Mouse (Mus musculus) forebrain, embryonic 14.5 days (tissue): ENCODE data around the gene Them4. TPM values are rescaled to one million over a fixed set of nuclear protein-coding genes. Genes with fewer than 3 reads are reported as not detected.
A peak's percentile ranks its signal among the peaks of the same experiment; 100 is the strongest.

Source experiments
- ATAC-seq: fragments of 200-750 bp; cut with Nextera tagmentation; 2 replicates; pipeline ENCODE4 v1.8.0; 2017; ENCODE audit warnings: mild to moderate bottlenecking, moderate library complexity
- DNase-seq: peaks from one replicate; pipeline ENCODE4 v3.0.0-alpha.2; 2015; ENCODE audit warnings: low spot score
- H3K27ac ChIP-seq: fragments of 300-500 bp; sonication (generic); 2 replicates; pipeline ENCODE4 v1.5.1; 2014; ENCODE audit warnings: low read depth, mild to moderate bottlenecking, control low read depth, low read length, moderate library complexity
- H3K27me3 ChIP-seq: fragments of 300-500 bp; sonication (generic); replicated peaks from 2 replicates; pipeline ENCODE4 v1.6.1; 2014; ENCODE audit warnings: low read length, control low read depth, mixed read lengths; ENCODE audit not compliant: control insufficient read depth, insufficient read depth
- H3K36me3 ChIP-seq: fragments of 300-500 bp; sonication (generic); 2 replicates; pipeline ENCODE4 v1.6.1; 2014; ENCODE audit warnings: low read length, control low read depth; ENCODE audit not compliant: control insufficient read depth, insufficient read depth
- H3K4me1 ChIP-seq: fragments of 300-500 bp; sonication (generic); 2 replicates; pipeline ENCODE4 v1.6.1; 2014; ENCODE audit warnings: antibody characterized with exemption, low read length, control low read depth; ENCODE audit not compliant: control insufficient read depth, insufficient read depth
- H3K4me2 ChIP-seq: fragments of 300-500 bp; sonication (generic); 2 replicates; pipeline ENCODE4 v1.6.1; 2014; ENCODE audit warnings: mild to moderate bottlenecking, control low read depth, low read length
- H3K4me3 ChIP-seq: fragments of 300-500 bp; sonication (generic); 2 replicates; pipeline ENCODE4 v1.5.1; 2014; ENCODE audit warnings: low read depth, low read length, control low read depth
- H3K9ac ChIP-seq: fragments of 300-500 bp; sonication (generic); 2 replicates; pipeline ENCODE4 v1.6.1; 2014; ENCODE audit warnings: mild to moderate bottlenecking, low read length, control low read depth, moderate library complexity
- H3K9me3 ChIP-seq: fragments of 300-500 bp; sonication (generic); replicated peaks from 2 replicates; pipeline ENCODE4 v1.6.1; 2016; ENCODE audit warnings: low read length, control low read depth, mixed read lengths; ENCODE audit not compliant: control insufficient read depth
- WGBS: fragments of 180-500 bp; shearing (Covaris S2); extraction: QIAGEN DNeasy Blood & Tissue Kit; methylation state at CpG from one replicate; pipeline ENCODE4 v1.1.7; 2014; 5-methylcytosine and 5-hydroxymethylcytosine counted together
- polyA plus RNA-seq: library from polyadenylated mRNA; unstranded; fragments of >200 nt; fragmentation: Nextera tagmentation; extraction: Ambion mirVana; gene quantifications from 2 replicates; pipeline ENCODE4 v1.2.1, GENCODE M21; 2014

The Them4 gene
- polyA plus RNA-seq, 1 experiment from 2014 or later, result 38.6 TPM

- ATAC-seq (no peak), DNase-seq (no peak)
- no peak overlapping the region for H3K4me3 ChIP-seq
- H3K9me3 ChIP-seq, result no peaks in the 10 kb centered on the region
- H3K9ac ChIP-seq, result no peak overlapping the region
- H3K27ac ChIP-seq, result no peak overlapping the region
- H3K4me1 ChIP-seq, result no peaks in the 10 kb centered on the region
- H3K36me3 ChIP-seq, result peaks cover 20% of the 10 kb centered on the region; the same call in 1 of the 2 replicates
- 60% methylated on average over 3 of the region's 3 CpGs for WGBS
- no peaks in the 10 kb centered on the region for H3K27me3 ChIP-seq
- H3K4me2 ChIP-seq, result no peak overlapping the region
These were observed 18.8 kb downstream of the Them4 start for GRCm38 (mm10) chr3:94328681-94329080.

DNA sequence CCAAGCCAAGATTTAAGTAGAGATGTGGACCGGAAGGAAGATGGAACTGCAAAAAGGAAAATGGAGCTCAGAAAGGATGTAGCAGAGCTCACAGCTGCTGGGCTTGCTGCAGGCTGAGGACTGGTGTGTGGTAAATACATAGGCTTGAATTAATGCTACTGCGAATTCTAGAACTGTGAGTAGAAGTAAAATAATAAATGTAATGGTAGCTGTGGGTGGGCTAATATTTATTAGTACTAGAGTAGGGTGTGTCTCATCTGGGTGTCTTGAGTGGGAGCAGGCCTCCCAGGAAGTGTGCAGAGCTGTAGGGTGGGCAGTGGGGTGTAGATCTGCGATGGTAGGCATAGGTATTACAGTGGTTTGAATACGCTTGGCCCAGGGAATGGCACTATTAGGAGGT, 24.6 kb downstream of the Them4 start:
- WGBS, result 95% methylated on average over 4 of the region's 4 CpGs
- Histone ChIP-seq H3K4me2 (no peak overlapping the region), H3K9ac (no peak overlapping the region), H3K4me1 (no peaks in the 10 kb centered on the region), H3K4me3 (no peak overlapping the region), H3K27me3 (no peaks in the 10 kb centered on the region), H3K27ac (no peak overlapping the region), H3K36me3 (peaks cover 11% of the 10 kb centered on the region; the same call in 1 of the 2 replicates), H3K9me3 (no peaks in the 10 kb centered on the region)
- DNase-seq (no peak), ATAC-seq (no peak)

GRCm38 (mm10) chr3:94338522-94338921, 28.6 kb downstream of the Them4 start:
- no peaks in the 10 kb centered on the region for H3K36me3 ChIP-seq
- no peak overlapping the region for H3K4me2 ChIP-seq
- DNase-seq (no peak), ATAC-seq (no peak)
- H3K27me3 ChIP-seq, result no peaks in the 10 kb centered on the region
- no peak overlapping the region for H3K4me3 ChIP-seq
- H3K27ac ChIP-seq, result no peak overlapping the region
- WGBS, result 90% methylated on average over 3 of the region's 3 CpGs
- H3K9ac ChIP-seq, result no peak overlapping the region
- no peaks in the 10 kb centered on the region for H3K9me3 ChIP-seq
- H3K4me1 ChIP-seq, result no peaks in the 10 kb centered on the region

GRCm38 (mm10) chr3:94341959-94342422, 32.1 kb downstream of the Them4 start, which contains the start of gene Them5:
Gene Them5 (plus strand): TSS chr3:94342099.
- ATAC-seq, result peak; percentile 29; the same call in 1 of the 2 replicates

DNA sequence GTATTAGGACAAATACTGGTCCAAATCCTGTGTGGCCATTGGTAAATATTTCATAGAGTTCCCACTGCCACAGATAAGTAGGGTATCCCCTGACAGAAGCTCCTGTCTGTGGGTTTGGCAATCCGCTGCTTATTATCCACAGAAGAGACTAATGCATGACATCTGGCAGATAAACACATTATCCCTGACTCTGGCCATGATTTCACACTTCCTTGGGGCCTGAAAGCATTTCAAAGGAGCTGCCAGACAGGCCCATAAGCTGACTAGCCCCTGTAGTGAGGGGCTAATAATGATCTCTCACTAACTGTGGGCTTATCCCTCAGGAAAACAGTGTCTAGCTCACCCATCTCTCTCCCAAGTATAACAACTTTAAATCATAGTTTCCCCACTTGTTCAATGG, 32.7 kb downstream of the Them4 start:
- Histone ChIP-seq H3K27ac (peak overlapping the region; percentile 65; the same call in 1 of the 2 replicates), H3K9ac (no peak overlapping the region), H3K36me3 (no peaks in the 10 kb centered on the region), H3K27me3 (no peaks in the 10 kb centered on the region), H3K4me2 (no peak overlapping the region), H3K4me3 (no peak overlapping the region), H3K4me1 (no peaks in the 10 kb centered on the region), H3K9me3 (no peaks in the 10 kb centered on the region)
- 69% methylated on average over 1 of the region's 1 CpGs for WGBS
- ATAC-seq (peak; percentile 70), DNase-seq (peak; percentile 58)

More at GRCm38 (mm10) chr3:94341959-94342422, 32.1 kb downstream of the Them4 start, which contains the start of gene Them5:
- Histone ChIP-seq H3K9me3 (no peaks in the 10 kb centered on the region), H3K4me3 (no peak within 1 kb of the TSS), H3K4me1 (no peaks in the 10 kb centered on the region), H3K27ac (peak within 1 kb of the TSS; percentile 65), H3K27me3 (no peaks in the 10 kb centered on the region), H3K9ac (no peak within 1 kb of the TSS), H3K36me3 (no peaks in the 10 kb centered on the region), H3K4me2 (no peak within 1 kb of the TSS)
- no peak for DNase-seq
- WGBS, result 57% methylated on average over 3 of the region's 3 CpGs

- H3K27ac ChIP-seq, result no peak overlapping the region
- H3K9me3 ChIP-seq, result no peaks in the 10 kb centered on the region
- H3K27me3 ChIP-seq, result no peaks in the 10 kb centered on the region
- no peaks in the 10 kb centered on the region for H3K36me3 ChIP-seq
- H3K4me1 ChIP-seq, result no peaks in the 10 kb centered on the region
- ATAC-seq (no peak), DNase-seq (no peak)
- WGBS, result 85% methylated on average over 2 of the region's 2 CpGs
- H3K4me2 ChIP-seq, result no peak overlapping the region
- H3K4me3 ChIP-seq, result no peak overlapping the region
- H3K9ac ChIP-seq, result no peak overlapping the region
These were observed 34.3 kb downstream of the Them4 start for GRCm38 (mm10) chr3:94344182-94344581.

GRCm38 (mm10) chr3:94344897-94345296, 35.0 kb downstream of the Them4 start:
- 60% methylated on average over 3 of the region's 3 CpGs for WGBS
- H3K9me3 ChIP-seq, result no peaks in the 10 kb centered on the region
- no peak for DNase-seq
- H3K9ac ChIP-seq, result no peak overlapping the region
- H3K4me3 ChIP-seq, result no peak overlapping the region
- H3K4me1 ChIP-seq, result no peaks in the 10 kb centered on the region
- H3K36me3 ChIP-seq, result no peaks in the 10 kb centered on the region
- no peak overlapping the region for H3K4me2 ChIP-seq
- H3K27ac ChIP-seq, result no peak overlapping the region
- H3K27me3 ChIP-seq, result no peaks in the 10 kb centered on the region
- no peak for ATAC-seq

GRCm38 (mm10) chr3:94348146-94348545, 38.3 kb downstream of the Them4 start:
- Histone ChIP-seq H3K9ac (no peak overlapping the region), H3K36me3 (no peaks in the 10 kb centered on the region), H3K4me2 (no peak overlapping the region), H3K27me3 (no peaks in the 10 kb centered on the region), H3K4me1 (no peaks in the 10 kb centered on the region), H3K27ac (no peak overlapping the region), H3K4me3 (no peak overlapping the region), H3K9me3 (no peaks in the 10 kb centered on the region)
- DNase-seq, result no peak
- ATAC-seq, result no peak
- WGBS, result 83% methylated on average over 2 of the region's 2 CpGs

GRCm38 (mm10) chr3:94360812-94361211, 50.9 kb downstream of the Them4 start:
- H3K9me3 ChIP-seq, result no peaks in the 10 kb centered on the region
- DNase-seq (peak; percentile 53), ATAC-seq (no peak)
- H3K36me3 ChIP-seq, result no peaks in the 10 kb centered on the region
- H3K27ac ChIP-seq, result no peak overlapping the region
- H3K4me2 ChIP-seq, result no peak overlapping the region
- no peaks in the 10 kb centered on the region for H3K4me1 ChIP-seq
- H3K4me3 ChIP-seq, result no peak overlapping the region
- WGBS, result 4% methylated on average over 1 of the region's 1 CpGs
- peaks cover 11% of the 10 kb centered on the region; the same call in 1 of the 2 replicates for H3K27me3 ChIP-seq
- no peak overlapping the region for H3K9ac ChIP-seq
